Mouse (Mus musculus): ENCODE results near the gene Utp18. TPM values are rescaled to one million over a fixed set of nuclear protein-coding genes. Genes with fewer than 3 reads are reported as not detected.

Gene Utp18
- polyA plus RNA-seq, 1 experiment from 2014 or later: 33.1 TPM

DNA sequence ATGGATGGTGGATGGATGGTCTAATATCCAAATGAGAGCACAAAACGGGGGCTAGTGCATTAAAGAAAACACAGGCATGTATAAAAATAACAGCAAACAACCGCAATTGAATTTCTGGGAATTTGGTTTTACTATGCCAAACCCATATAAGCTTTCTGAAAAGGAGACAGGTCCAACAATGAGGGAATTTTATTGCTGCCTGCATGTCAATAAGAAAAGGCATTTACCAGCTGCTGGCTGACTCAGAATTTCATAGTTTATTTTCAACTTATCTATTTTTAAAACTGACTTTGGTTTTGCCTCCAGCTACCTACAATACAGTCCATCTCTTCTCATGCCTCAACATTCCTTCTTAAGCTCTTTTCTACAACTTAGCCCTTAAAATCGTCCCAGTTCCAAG is 33.0 kb downstream of the Utp18 start:
- H3K4me3 ChIP-seq (ENCODE audit: low read depth, low read length): no peak overlapping the region
- H3K27me3 ChIP-seq (ENCODE audit: control insufficient read depth, insufficient read depth, low read length): no peaks in the 10 kb centered on the region
- no peaks in the 10 kb centered on the region for H3K9me3 ChIP-seq (ENCODE audit: control insufficient read depth, low read length)
- H3K9ac ChIP-seq (replicated peaks; ENCODE audit: low read depth, low read length): no peak overlapping the region
- no peak for ATAC-seq (ENCODE audit: low read depth)
- H3K27ac ChIP-seq (ENCODE audit: low read depth, low read length): no peak overlapping the region
- 87% methylated on average over 3 of the region's 3 CpGs for WGBS
- H3K4me1 ChIP-seq (ENCODE audit: control insufficient read depth, insufficient read depth, low read length): no peaks in the 10 kb centered on the region
- H3K4me2 ChIP-seq (ENCODE audit: low read depth, low read length): no peak overlapping the region
- no peaks in the 10 kb centered on the region for H3K36me3 ChIP-seq (ENCODE audit: control insufficient read depth, insufficient read depth, low read length)

DNA sequence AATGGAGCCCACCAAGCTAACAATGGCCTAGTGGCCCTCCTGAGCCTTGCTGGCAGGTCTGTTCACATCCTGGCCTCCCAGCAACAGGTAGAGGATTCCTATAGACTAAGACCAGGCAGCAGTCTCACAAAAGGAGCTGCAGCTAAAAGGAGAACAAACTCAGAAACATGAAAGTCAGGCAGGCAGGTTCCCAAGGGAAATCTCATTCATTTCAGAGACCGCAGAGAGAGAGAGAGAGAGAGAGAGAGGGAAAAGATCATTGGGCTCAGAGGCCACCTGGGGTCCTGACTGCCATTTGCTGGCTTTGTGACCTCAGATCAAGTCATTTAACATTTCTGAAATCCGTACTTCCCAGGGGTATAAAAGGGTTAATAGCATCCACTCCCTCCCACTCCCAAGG is 38.2 kb downstream of the Utp18 start:
- H3K27ac ChIP-seq (ENCODE audit: low read depth, low read length): no peak overlapping the region
- 10% methylated on average over 2 of the region's 2 CpGs for WGBS

DNA sequence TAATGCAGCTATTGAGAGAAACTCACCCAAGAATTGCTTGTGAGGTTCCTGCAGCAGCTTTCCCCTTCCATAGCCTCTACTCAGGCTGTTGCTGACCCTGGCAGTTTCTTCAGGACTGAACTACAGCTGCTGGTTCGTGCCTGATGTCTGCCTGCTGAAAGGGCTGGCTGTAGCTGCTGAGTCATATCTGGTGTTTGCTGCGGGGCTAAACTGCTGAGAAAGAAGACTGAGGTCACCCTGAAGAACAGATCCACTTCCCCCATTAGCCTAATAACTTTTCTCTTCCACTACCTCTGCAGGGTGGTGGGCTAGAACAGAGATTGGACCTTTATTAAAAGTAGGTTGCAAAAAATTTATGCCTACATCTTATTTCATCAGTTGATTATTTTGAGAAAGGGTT is 49.8 kb downstream of the Utp18 start:
- Histone ChIP-seq H3K27me3 (ENCODE audit: control insufficient read depth, insufficient read depth, low read length) (no peaks in the 10 kb centered on the region), H3K4me3 (ENCODE audit: low read depth, low read length) (no peak overlapping the region), H3K4me1 (ENCODE audit: control insufficient read depth, insufficient read depth, low read length) (no peaks in the 10 kb centered on the region), H3K9ac (replicated peaks; ENCODE audit: low read depth, low read length) (no peak overlapping the region), H3K9me3 (ENCODE audit: control insufficient read depth, low read length) (no peaks in the 10 kb centered on the region), H3K36me3 (ENCODE audit: control insufficient read depth, insufficient read depth, low read length) (no peaks in the 10 kb centered on the region), H3K4me2 (ENCODE audit: low read depth, low read length) (no peak overlapping the region), H3K27ac (ENCODE audit: low read depth, low read length) (no peak overlapping the region)
- WGBS: 74% methylated on average over 2 of the region's 2 CpGs
- ATAC-seq (ENCODE audit: low read depth): no peak

More for the DNA sequence above, 38.2 kb downstream of the Utp18 start:
- ATAC-seq (ENCODE audit: low read depth): no peak
- H3K9me3 ChIP-seq (ENCODE audit: control insufficient read depth, low read length): no peaks in the 10 kb centered on the region
- no peak overlapping the region for H3K4me3 ChIP-seq (ENCODE audit: low read depth, low read length)
- no peak overlapping the region for H3K4me2 ChIP-seq (ENCODE audit: low read depth, low read length)
- H3K36me3 ChIP-seq (ENCODE audit: control insufficient read depth, insufficient read depth, low read length): no peaks in the 10 kb centered on the region
- no peak overlapping the region for H3K9ac ChIP-seq (replicated peaks; ENCODE audit: low read depth, low read length)
- H3K27me3 ChIP-seq (ENCODE audit: control insufficient read depth, insufficient read depth, low read length): no peaks in the 10 kb centered on the region
- no peaks in the 10 kb centered on the region for H3K4me1 ChIP-seq (ENCODE audit: control insufficient read depth, insufficient read depth, low read length)

DNA sequence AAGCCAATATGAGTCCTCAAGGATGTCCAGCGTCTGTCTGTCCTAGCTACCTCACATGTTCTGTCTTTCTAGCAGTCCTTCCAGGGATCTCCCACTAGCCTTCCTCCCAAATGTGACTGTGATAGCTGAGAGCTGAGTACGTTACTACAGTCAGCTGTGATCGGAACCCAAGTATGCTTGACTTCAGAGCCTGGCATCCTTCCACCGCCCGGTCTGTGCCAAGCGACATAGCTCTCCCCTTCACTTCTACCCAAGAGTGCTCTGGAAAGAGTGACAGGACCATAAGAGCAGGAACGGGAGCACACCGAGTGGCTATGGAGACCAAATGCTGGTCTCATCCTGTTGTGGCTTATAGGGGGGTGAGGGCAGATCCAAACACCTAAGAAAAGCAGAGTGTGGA is 55.6 kb downstream of the Utp18 start:
- Histone ChIP-seq H3K4me3 (ENCODE audit: low read depth, low read length) (no peak overlapping the region), H3K9ac (replicated peaks; ENCODE audit: low read depth, low read length) (no peak overlapping the region), H3K36me3 (ENCODE audit: control insufficient read depth, insufficient read depth, low read length) (no peaks in the 10 kb centered on the region), H3K27ac (ENCODE audit: low read depth, low read length) (peak overlapping the region; percentile 41), H3K27me3 (ENCODE audit: control insufficient read depth, insufficient read depth, low read length) (no peaks in the 10 kb centered on the region), H3K4me1 (ENCODE audit: control insufficient read depth, insufficient read depth, low read length) (peaks cover 12% of the 10 kb centered on the region), H3K9me3 (ENCODE audit: control insufficient read depth, low read length) (no peaks in the 10 kb centered on the region), H3K4me2 (ENCODE audit: low read depth, low read length) (no peak overlapping the region; the same call in 1 of the 2 replicates)
- ATAC-seq (ENCODE audit: low read depth): peak; percentile 65; the same call in 1 of the 2 replicates
- 76% methylated on average over 8 of the region's 8 CpGs for WGBS

DNA sequence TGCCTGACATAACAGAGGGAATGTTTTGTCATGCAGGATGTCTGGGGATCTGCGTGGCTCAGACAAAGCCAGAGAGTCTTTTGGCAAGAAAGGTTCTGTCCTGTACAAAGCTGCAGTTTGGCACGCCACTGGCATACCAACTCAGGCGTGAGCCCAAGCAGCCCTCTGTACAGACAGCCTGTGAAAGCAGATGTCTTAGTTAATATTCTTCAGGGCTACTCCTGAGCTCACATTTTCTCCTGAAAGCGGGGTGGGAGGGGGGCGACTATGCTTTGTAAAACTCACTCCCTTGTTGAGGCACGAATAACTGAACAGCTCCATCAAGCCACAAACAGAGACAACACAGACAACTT is 56.3 kb downstream of the Utp18 start:
- no peak overlapping the region for H3K4me3 ChIP-seq (ENCODE audit: low read depth, low read length)
- no peaks in the 10 kb centered on the region for H3K9me3 ChIP-seq (ENCODE audit: control insufficient read depth, low read length)
- no peaks in the 10 kb centered on the region for H3K27me3 ChIP-seq (ENCODE audit: control insufficient read depth, insufficient read depth, low read length)
- peaks cover 12% of the 10 kb centered on the region for H3K4me1 ChIP-seq (ENCODE audit: control insufficient read depth, insufficient read depth, low read length)
- peak overlapping the region; percentile 82 for H3K27ac ChIP-seq (ENCODE audit: low read depth, low read length)
- WGBS: 33% methylated on average over 6 of the region's 6 CpGs
- ATAC-seq (ENCODE audit: low read depth): peak; percentile 94
- H3K4me2 ChIP-seq (ENCODE audit: low read depth, low read length): 0 out of 2 replicates have a peak overlapping the region, but pooled peaks have one; percentile 14
- no peak overlapping the region for H3K9ac ChIP-seq (replicated peaks; ENCODE audit: low read depth, low read length)
- H3K36me3 ChIP-seq (ENCODE audit: control insufficient read depth, insufficient read depth, low read length): no peaks in the 10 kb centered on the region

DNA sequence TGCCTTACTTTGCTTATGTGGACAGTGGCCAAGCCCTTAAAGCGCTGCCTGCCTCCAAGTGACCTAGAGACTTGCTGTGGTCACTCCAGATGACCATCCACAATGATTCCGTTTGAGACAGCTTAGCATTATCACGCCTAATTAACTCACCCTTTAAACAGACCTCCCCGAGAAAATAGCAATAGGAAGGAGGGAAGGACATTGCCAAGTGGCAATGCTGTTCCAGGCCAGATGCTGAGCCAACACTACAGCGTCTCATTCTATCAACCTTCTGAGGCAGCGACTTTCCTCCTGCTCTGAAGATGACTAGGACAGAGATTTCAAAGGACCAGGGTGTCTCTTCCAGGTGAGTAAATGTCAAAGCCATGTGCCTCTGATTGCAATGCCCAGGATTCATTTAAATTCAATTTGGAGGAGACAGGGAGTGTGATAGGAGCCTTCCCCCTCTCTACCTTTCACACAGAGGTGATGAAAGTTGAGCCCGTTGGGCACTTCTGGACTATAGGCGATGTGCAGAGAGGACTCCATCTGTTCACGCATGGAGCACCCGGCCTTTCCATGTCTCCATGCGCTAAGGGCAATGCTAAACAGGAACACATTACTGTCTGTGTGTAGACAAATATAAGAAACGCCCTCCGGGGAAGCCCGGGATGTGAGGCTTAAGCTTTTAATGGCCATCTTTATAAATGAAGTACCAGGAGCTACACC is 56.8 kb downstream of the Utp18 start:
- no peaks in the 10 kb centered on the region for H3K27me3 ChIP-seq (ENCODE audit: control insufficient read depth, insufficient read depth, low read length)
- peaks cover 12% of the 10 kb centered on the region for H3K4me1 ChIP-seq (ENCODE audit: control insufficient read depth, insufficient read depth, low read length)
- 38% methylated on average over 14 of the region's 14 CpGs for WGBS
- 0 out of 2 replicates have a peak overlapping the region, but pooled peaks have one; percentile 14 for H3K4me2 ChIP-seq (ENCODE audit: low read depth, low read length)
- peak overlapping the region; percentile 82 for H3K27ac ChIP-seq (ENCODE audit: low read depth, low read length)
- ATAC-seq (ENCODE audit: low read depth): peak; percentile 76
- H3K36me3 ChIP-seq (ENCODE audit: control insufficient read depth, insufficient read depth, low read length): no peaks in the 10 kb centered on the region
- no peak overlapping the region for H3K4me3 ChIP-seq (ENCODE audit: low read depth, low read length)
- no peaks in the 10 kb centered on the region for H3K9me3 ChIP-seq (ENCODE audit: control insufficient read depth, low read length)
- no peak overlapping the region for H3K9ac ChIP-seq (replicated peaks; ENCODE audit: low read depth, low read length)

DNA sequence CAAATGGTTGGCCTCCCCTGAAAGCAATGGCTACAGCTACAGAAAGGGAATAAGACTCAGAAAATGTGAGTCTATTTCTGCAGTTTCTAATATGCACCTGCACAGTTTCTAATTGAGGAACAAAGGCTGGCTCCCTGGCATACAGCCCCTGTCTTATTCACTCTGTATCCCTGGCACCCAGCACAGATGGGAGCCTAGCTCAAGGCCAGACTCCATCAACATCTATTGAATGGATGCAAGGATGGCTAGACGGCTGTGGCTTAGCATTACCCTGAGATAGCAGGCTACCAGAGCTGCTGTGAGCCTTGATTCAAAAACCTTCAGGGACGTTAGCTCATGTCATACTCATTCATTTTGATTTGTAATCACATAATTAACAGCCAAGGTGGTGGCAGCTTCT is 63.3 kb downstream of the Utp18 start:
- WGBS: 49% methylated on average over 2 of the region's 2 CpGs
- Histone ChIP-seq H3K27me3 (ENCODE audit: control insufficient read depth, insufficient read depth, low read length) (no peaks in the 10 kb centered on the region), H3K36me3 (ENCODE audit: control insufficient read depth, insufficient read depth, low read length) (no peaks in the 10 kb centered on the region), H3K4me3 (ENCODE audit: low read depth, low read length) (no peak overlapping the region), H3K27ac (ENCODE audit: low read depth, low read length) (no peak overlapping the region), H3K9me3 (ENCODE audit: control insufficient read depth, low read length) (no peaks in the 10 kb centered on the region), H3K9ac (replicated peaks; ENCODE audit: low read depth, low read length) (no peak overlapping the region), H3K4me2 (ENCODE audit: low read depth, low read length) (no peak overlapping the region), H3K4me1 (ENCODE audit: control insufficient read depth, insufficient read depth, low read length) (0 out of 2 replicates have a peak, but pooled peaks cover 3% of the 10 kb centered on the region)
- ATAC-seq (ENCODE audit: low read depth): no peak

DNA sequence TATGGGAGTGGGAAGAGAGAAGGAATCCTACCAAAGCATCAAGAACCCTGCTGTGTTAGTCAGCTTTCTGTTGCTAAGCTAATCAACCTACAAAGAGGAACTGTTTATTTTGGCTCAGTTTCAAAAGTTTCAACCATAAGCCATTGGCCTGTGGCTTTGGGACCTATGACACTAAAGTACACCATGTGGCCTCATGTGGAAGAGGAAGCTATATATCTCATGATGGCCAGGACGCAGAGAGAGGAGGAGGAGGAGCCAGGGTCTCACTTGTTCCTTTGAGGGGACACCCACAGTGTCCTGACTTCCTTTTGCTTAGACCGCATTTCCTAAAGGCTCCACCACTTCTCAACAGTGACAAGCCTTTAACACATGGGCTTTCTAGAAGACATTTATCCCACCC is 64.0 kb downstream of the Utp18 start:
- 43% methylated on average over 2 of the region's 2 CpGs for WGBS
- no peak for ATAC-seq (ENCODE audit: low read depth)
- Histone ChIP-seq H3K9ac (replicated peaks; ENCODE audit: low read depth, low read length) (no peak overlapping the region), H3K27me3 (ENCODE audit: control insufficient read depth, insufficient read depth, low read length) (no peaks in the 10 kb centered on the region), H3K4me1 (ENCODE audit: control insufficient read depth, insufficient read depth, low read length) (0 out of 2 replicates have a peak, but pooled peaks cover 3% of the 10 kb centered on the region), H3K9me3 (ENCODE audit: control insufficient read depth, low read length) (no peaks in the 10 kb centered on the region), H3K4me2 (ENCODE audit: low read depth, low read length) (no peak overlapping the region), H3K36me3 (ENCODE audit: control insufficient read depth, insufficient read depth, low read length) (no peaks in the 10 kb centered on the region), H3K27ac (ENCODE audit: low read depth, low read length) (no peak overlapping the region), H3K4me3 (ENCODE audit: low read depth, low read length) (no peak overlapping the region)

DNA sequence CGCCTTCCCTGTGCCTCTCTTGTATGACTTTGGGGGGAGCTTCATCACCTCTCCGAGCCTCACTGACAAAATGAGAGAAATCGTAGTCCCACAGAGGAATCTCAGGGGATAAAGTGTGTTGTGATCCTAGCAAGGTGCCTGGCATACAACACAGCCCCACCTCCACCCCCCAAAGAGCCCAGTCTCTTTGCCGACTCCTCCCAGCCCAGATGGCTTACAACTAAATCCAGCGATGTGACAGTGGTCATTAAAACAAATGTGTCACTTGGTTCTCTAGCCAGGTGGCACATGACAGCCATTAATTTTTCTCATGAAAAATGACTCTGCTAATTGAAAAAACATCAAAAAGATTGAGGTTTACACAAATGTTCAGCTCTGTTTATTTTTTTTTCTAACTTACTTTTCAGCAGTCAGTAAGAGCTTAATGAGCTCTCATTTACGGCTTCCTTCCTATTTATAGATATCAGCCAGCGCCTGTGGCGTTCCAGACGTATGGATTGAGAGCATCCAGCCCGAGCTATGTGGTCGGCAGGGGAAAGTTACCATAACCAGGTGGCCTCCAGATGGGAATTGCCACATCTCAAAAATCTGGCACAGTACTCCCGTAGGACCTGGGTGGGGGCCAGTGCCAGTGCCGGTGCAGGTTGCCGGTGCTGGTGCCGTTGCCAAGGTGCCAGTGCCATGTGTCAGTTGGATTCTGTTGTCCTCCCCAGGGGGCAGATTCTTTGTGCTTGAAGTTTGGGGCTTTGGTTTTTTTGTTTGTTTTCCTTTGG is 67.4 kb downstream of the Utp18 start:
- peak; percentile 60; the same call in 1 of the 2 replicates for ATAC-seq (ENCODE audit: low read depth)
- no peak overlapping the region for H3K27ac ChIP-seq (ENCODE audit: low read depth, low read length)
- 31% methylated on average over 15 of the region's 15 CpGs for WGBS
- H3K27me3 ChIP-seq (ENCODE audit: control insufficient read depth, insufficient read depth, low read length): no peaks in the 10 kb centered on the region
- 0 out of 2 replicates have a peak, but pooled peaks cover 3% of the 10 kb centered on the region for H3K4me1 ChIP-seq (ENCODE audit: control insufficient read depth, insufficient read depth, low read length)
- H3K4me3 ChIP-seq (ENCODE audit: low read depth, low read length): no peak overlapping the region
- H3K9ac ChIP-seq (replicated peaks; ENCODE audit: low read depth, low read length): no peak overlapping the region
- H3K4me2 ChIP-seq (ENCODE audit: low read depth, low read length): peak overlapping the region; percentile 14; the same call in 1 of the 2 replicates
- no peaks in the 10 kb centered on the region for H3K36me3 ChIP-seq (ENCODE audit: control insufficient read depth, insufficient read depth, low read length)
- no peaks in the 10 kb centered on the region for H3K9me3 ChIP-seq (ENCODE audit: control insufficient read depth, low read length)
